Mouse (Mus musculus) cerebellum, postnatal 10 days (tissue): ENCODE data around the gene Oas1h.
"Not testable (repeated sequence)": the region's sequence is repeated elsewhere in the genome, so short reads cannot be mapped to it uniquely, and the experiment has no call there.

Source experiments
- DNase-seq, 2 experiments: peaks; one replicate each; pipeline ENCODE4 v3.0.0; 2021; ENCODE audit warnings: mixed read lengths in 2 of 2

Oas1h gene

GRCm38 (mm10) chr5:120861121-120861520, at the start of gene Oas1h:
Oas1h (plus strand) TSS chr5:120861421.
- DNase-seq = no peak

GRCm38 (mm10) chr5:120811951-120812819, 49.0 kb upstream of the Oas1h start, which contains the start of gene Oas1c:
Oas1c (minus strand) TSS chr5:120812514.
- peak; percentile 82 to 83 for DNase-seq

GRCm38 (mm10) chr5:120813023-120813422, 48.2 kb upstream of the Oas1h start:
- DNase-seq = no peak

GRCm38 (mm10) chr5:120815949-120816348, 45.3 kb upstream of the Oas1h start:
- peak; percentile 46 to 66 for DNase-seq

- DNase-seq = no peak
These were observed 42.2 kb upstream of the Oas1h start for GRCm38 (mm10) chr5:120818999-120819398.

- no peak for DNase-seq
These were observed 30.2 kb upstream of the Oas1h start for GRCm38 (mm10) chr5:120831031-120831430.

GRCm38 (mm10) chr5:120833335-120834280, 27.6 kb upstream of the Oas1h start:
- no peak for DNase-seq

GRCm38 (mm10) chr5:120836731-120837585, 24.3 kb upstream of the Oas1h start:
- DNase-seq = peak; percentile 81 to 87

GRCm38 (mm10) chr5:120844713-120845112, 16.5 kb upstream of the Oas1h start:
- DNase-seq = peak; percentile 62 to 77

GRCm38 (mm10) chr5:120847067-120847466, 14.2 kb upstream of the Oas1h start, which contains the start of gene Oas1f:
Oas1f (plus strand) TSS chr5:120847367.
- DNase-seq = no peak

- DNase-seq = peak; percentile 70 to 75
These were observed 11.6 kb upstream of the Oas1h start for GRCm38 (mm10) chr5:120849601-120850136.

- DNase-seq = peak; percentile 51 to 66
These were observed 2.0 kb upstream of the Oas1h start for GRCm38 (mm10) chr5:120859241-120859640.

GRCm38 (mm10) chr5:120865336-120865860, 4.2 kb downstream of the Oas1h start:
- peak; percentile 33 to 53 for DNase-seq

- DNase-seq = no peak
These were observed 8.3 kb downstream of the Oas1h start for GRCm38 (mm10) chr5:120869436-120870015.

- no peak for DNase-seq
These were observed 8.9 kb downstream of the Oas1h start for GRCm38 (mm10) chr5:120870081-120870480.

- no peak for DNase-seq
These were observed 9.6 kb downstream of the Oas1h start for GRCm38 (mm10) chr5:120870782-120871181.

GRCm38 (mm10) chr5:120871469-120871868, 10.2 kb downstream of the Oas1h start:
- DNase-seq = no peak

GRCm38 (mm10) chr5:120876839-120877238, 15.6 kb downstream of the Oas1h start:
- DNase-seq = not testable (repeated sequence)

GRCm38 (mm10) chr5:120877407-120877806, 16.2 kb downstream of the Oas1h start:
- DNase-seq = not testable (repeated sequence)

GRCm38 (mm10) chr5:120878803-120879202, 17.6 kb downstream of the Oas1h start:
- not testable (repeated sequence) for DNase-seq

- not testable (repeated sequence) for DNase-seq
These were observed 20.5 kb downstream of the Oas1h start for GRCm38 (mm10) chr5:120881681-120882080.
